Mouse (Mus musculus): ENCODE results near the gene Defb7.

Gene Defb7

GRCm38 (mm10) chr8:19494797-19495196 lies at the start of gene Defb7:
Defb7 (plus strand) TSS chr8:19495097.
- DNase-seq (ENCODE audit: low spot score) = no peak

GRCm38 (mm10) chr8:19446378-19446777 lies 48.5 kb upstream of the Defb7 start:
- DNase-seq (ENCODE audit: low spot score) = no peak

- no peak for DNase-seq (ENCODE audit: low spot score)
Measured at GRCm38 (mm10) chr8:19461355-19461754, 33.5 kb upstream of the Defb7 start.

- DNase-seq (ENCODE audit: low spot score) = no peak
Measured at GRCm38 (mm10) chr8:19469026-19469425, 25.9 kb upstream of the Defb7 start.

- no peak for DNase-seq (ENCODE audit: low spot score)
Measured at GRCm38 (mm10) chr8:19500524-19500923, 5.6 kb downstream of the Defb7 start.

GRCm38 (mm10) chr8:19535195-19535829 lies 40.4 kb downstream of the Defb7 start:
- no peak for DNase-seq (ENCODE audit: low spot score)

GRCm38 (mm10) chr8:19540376-19540775 lies 45.5 kb downstream of the Defb7 start:
- no peak for DNase-seq (ENCODE audit: low spot score)
